Mouse (Mus musculus): Measurements from ENCODE around the gene Gm10392.

GRCm38 (mm10) chr11:77471407-77471806 is 47.6 kb downstream of the Gm10392 start:
- no peak for TF ChIP-seq POLR2A (IDR thresholded peaks at IDR 0.05; ENCODE audit: borderline replicate concordance, control insufficient read depth, low read depth, low read length)
- no peak for TF ChIP-seq CTCF (IDR thresholded peaks at IDR 0.05; ENCODE audit: control insufficient read depth, insufficient read depth, low read length)

All from bone marrow, adult 2 months (tissue).